ENCODE assay signal across 9 mouse cellular contexts in the genomic region with DNA sequence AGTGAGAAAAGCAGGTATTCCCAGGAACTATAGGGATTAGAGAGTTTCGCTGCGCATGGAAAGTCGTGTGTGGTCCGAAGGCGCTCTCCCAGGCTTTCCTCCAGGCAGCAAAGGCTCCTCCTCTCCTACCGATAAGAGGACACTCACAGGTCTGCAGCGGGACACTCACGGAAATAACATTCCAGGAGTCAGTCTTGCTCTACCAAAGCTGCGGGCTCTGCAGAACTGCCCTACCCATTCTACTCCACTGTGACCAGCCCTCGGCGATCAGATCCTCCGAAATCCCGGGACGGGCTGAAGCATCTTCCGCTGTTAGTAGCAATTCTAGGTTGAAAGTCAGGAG. TPM values are rescaled to one million over a fixed set of nuclear protein-coding genes. Genes with fewer than 3 reads are reported as not detected.
DNase-seq lines count a peak whose midpoint lies in the region; ATAC-seq and TF ChIP-seq lines count a peak whose summit lies in the region.
"Had no signal": no experiment of that assay in that cellular context is flagged by ENCODE, and none has a peak within 500 bp of the region (broad histone marks: within the 10 kb centered on the region; RNA-seq: fewer than 3 reads in every experiment).

No protein-coding gene starts in this region.

- no peaks in the 10 kb centered on the region for H3K9me3 ChIP-seq in erythroblast, embryonic 14.5 days (ENCODE audit: control insufficient read depth, low read length)
- H3K9me3 ChIP-seq in ES-E14 (ENCODE audit: control insufficient read depth, insufficient read depth, low read depth, low read length), result no peaks in the 10 kb centered on the region
- no peaks in the 10 kb centered on the region for H3K9me3 ChIP-seq in forebrain, embryonic 15.5 days
- H3K9me3 ChIP-seq in liver, embryonic 11.5 days (ENCODE audit: control insufficient read depth, low read length), result no peaks in the 10 kb centered on the region
- no peaks in the 10 kb centered on the region for H3K9me3 ChIP-seq in stomach, embryonic 15.5 days

- in situ Hi-C loops in ES-E14 (cut with MboI; ENCODE audit: low sequenced_read_pairs in 2 of 2, unreplicated experiment in 2 of 2), result no loop called here

- H3K4me1 ChIP-seq in erythroblast, embryonic 14.5 days (ENCODE audit: control insufficient read depth), result peaks cover 29% of the 10 kb centered on the region
- H3K4me1 ChIP-seq in ES-E14 (ENCODE audit: control insufficient read depth in 2 of 2, insufficient read depth in 2 of 2, low read length in 2 of 2, poor library complexity in 1 of 2), result no peaks in the 10 kb centered on the region
- H3K4me1 ChIP-seq in forebrain, embryonic 15.5 days, result peaks cover 9% of the 10 kb centered on the region
- H3K4me1 ChIP-seq in liver, embryonic 11.5 days (replicated peaks; ENCODE audit: control insufficient read depth, insufficient read depth, low read length), result peaks cover 22% of the 10 kb centered on the region
- peaks cover 16% of the 10 kb centered on the region; the same call in 1 of the 2 replicates for H3K4me1 ChIP-seq in stomach, embryonic 15.5 days

- H3K36me3 ChIP-seq in erythroblast, embryonic 14.5 days (ENCODE audit: control insufficient read depth), result no peaks in the 10 kb centered on the region
- no peaks in the 10 kb centered on the region for H3K36me3 ChIP-seq in ES-E14 (ENCODE audit: control insufficient read depth, insufficient read depth, low read length, poor library complexity, severe bottlenecking)
- no peaks in the 10 kb centered on the region for H3K36me3 ChIP-seq in forebrain, embryonic 15.5 days
- no peaks in the 10 kb centered on the region for H3K36me3 ChIP-seq in liver, embryonic 11.5 days (ENCODE audit: control insufficient read depth, insufficient read depth, low read length)
- no peaks in the 10 kb centered on the region for H3K36me3 ChIP-seq in stomach, embryonic 15.5 days

- no peak for DNase-seq in ES-E14 (ENCODE audit: low read depth, low spot score)
- DNase-seq in liver, embryonic 11.5 days (ENCODE audit: low spot score), result peak; percentile 47
- DNase-seq in right cerebral cortex, adult 2 months (ENCODE audit: low spot score in 2 of 2), result no peak
- DNase-seq in ovary, postnatal 10 days (ENCODE audit: low spot score), result no peak

- no peak overlapping the region for H3K27ac ChIP-seq in ES-E14 (ENCODE audit: insufficient read depth, low read depth, low read length, poor library complexity, severe bottlenecking)
- no peak overlapping the region for H3K27ac ChIP-seq in forebrain, embryonic 15.5 days (replicated peaks)
- H3K27ac ChIP-seq in liver, embryonic 11.5 days (ENCODE audit: low read depth, low read length), result no peak overlapping the region
- H3K27ac ChIP-seq in stomach, embryonic 15.5 days, result peak overlapping the region; percentile 36; the same call in 1 of the 2 replicates

- ATAC-seq in erythroblast, adult 5-6 weeks (replicated peaks; ENCODE audit: low FRiP score, poor library complexity, severe bottlenecking), result no peak
- ATAC-seq in forebrain, embryonic 15.5 days (replicated peaks), result no peak
- 0 out of 2 replicates have a peak, but pooled peaks have one; percentile 15 for ATAC-seq in liver, embryonic 11.5 days (replicated peaks; ENCODE audit: low FRiP score)
- no peak for ATAC-seq in stomach, embryonic 15.5 days (ENCODE audit: insufficient read depth, low FRiP score, low read depth)

- H3K9ac ChIP-seq in ES-E14 (ENCODE audit: insufficient read depth, low read depth, low read length, poor library complexity, severe bottlenecking), result no peak overlapping the region
- H3K9ac ChIP-seq in forebrain, embryonic 15.5 days (replicated peaks), result peak overlapping the region; percentile 36
- H3K9ac ChIP-seq in liver, embryonic 11.5 days (ENCODE audit: low read depth, low read length), result peak overlapping the region; percentile 17; the same call in 1 of the 2 replicates
- H3K9ac ChIP-seq in stomach, embryonic 15.5 days, result peak overlapping the region; percentile 36; the same call in 1 of the 2 replicates

- WGBS in forebrain, embryonic 15.5 days, result 3% methylated on average over 15 of the region's 15 CpGs
- 2% methylated on average over 15 of the region's 15 CpGs for WGBS in liver, embryonic 11.5 days
- 2% methylated on average over 15 of the region's 15 CpGs for WGBS in stomach, embryonic 15.5 days

- H3K4me2 ChIP-seq in forebrain, embryonic 15.5 days (replicated peaks), result peak overlapping the region; percentile 56
- H3K4me2 ChIP-seq in liver, embryonic 11.5 days, result peak overlapping the region; percentile 89
- H3K4me2 ChIP-seq in stomach, embryonic 15.5 days, result peak overlapping the region; percentile 79

- peaks cover 58% of the 10 kb centered on the region for H3K27me3 ChIP-seq in erythroblast, embryonic 14.5 days (ENCODE audit: control insufficient read depth)
- H3K27me3 ChIP-seq in forebrain, embryonic 15.5 days, result peaks cover 37% of the 10 kb centered on the region
- H3K27me3 ChIP-seq in liver, embryonic 11.5 days (replicated peaks; ENCODE audit: control insufficient read depth, insufficient read depth, low read length), result peaks cover 32% of the 10 kb centered on the region
- H3K27me3 ChIP-seq in stomach, embryonic 15.5 days (replicated peaks), result 0 out of 2 replicates have a peak, but pooled peaks cover 3% of the 10 kb centered on the region

- peak overlapping the region; percentile 47 for H3K4me3 ChIP-seq in erythroblast, embryonic 14.5 days (replicated peaks)
- peak overlapping the region; percentile 41 to 72 for H3K4me3 ChIP-seq in ES-E14 (ENCODE audit: insufficient read depth in 1 of 2, low read depth in 1 of 2, low read length in 2 of 2, poor library complexity in 1 of 2, severe bottlenecking in 1 of 2)
- H3K4me3 ChIP-seq in forebrain, embryonic 15.5 days, result peak overlapping the region; percentile 36
- peak overlapping the region; percentile 43 for H3K4me3 ChIP-seq in liver, embryonic 11.5 days (ENCODE audit: low read depth, low read length)
- peak overlapping the region; percentile 42 for H3K4me3 ChIP-seq in stomach, embryonic 15.5 days (replicated peaks)

TF ChIP-seq in ES-E14, 5 proteins besides CTCF, POLR2A, EP300 and RAD21:
- TF ChIP-seq ZNF384 (IDR thresholded peaks at IDR 0.05; ENCODE audit: low read depth, low read length), result no peak
- TF ChIP-seq MAFK (IDR thresholded peaks at IDR 0.05; ENCODE audit: insufficient read depth, low read depth, low read length), result no peak
- TF ChIP-seq HCFC1 (IDR thresholded peaks at IDR 0.05; ENCODE audit: borderline replicate concordance, insufficient read depth, low read length), result no peak
- no peak for TF ChIP-seq ZC3H11A (IDR thresholded peaks at IDR 0.05; ENCODE audit: borderline replicate concordance, low read depth, low read length)
- TF ChIP-seq CHD2 (IDR thresholded peaks at IDR 0.05; ENCODE audit: low read depth, low read length), result no peak

RNA-seq across cellular contexts. Expression of a gene that starts 2.6 kb away (rescaled TPM):
- not detected in 2 replicates for polyA plus RNA-seq in erythroblast, embryonic 14.5 days (2012)
- not detected in 2 replicates for total RNA-seq in erythroblast, adult 5-6 weeks (2015; ENCODE audit: low replicate concordance)
- 1.8 and 3.7 TPM in 2 replicates for total RNA-seq in erythroblast, adult 5-6 weeks (2017; ENCODE audit: low replicate concordance)
- not detected in 2 replicates for total RNA-seq in ES-E14 (2012; rRNA removed)
- 0.66 and 1.0 TPM in 2 replicates for polyA plus RNA-seq in forebrain, embryonic 15.5 days (2015; fragmentation: Nextera tagmentation; extraction: Ambion mirVana)
- polyA plus RNA-seq in liver, embryonic 11.5 days (2014; fragmentation: Nextera tagmentation; extraction: Ambion mirVana), result 10.9 and 11.4 TPM in 2 replicates
- polyA plus RNA-seq in stomach, embryonic 15.5 days (2015; fragmentation: Nextera tagmentation; extraction: Ambion mirVana), result 24.4 and 26.2 TPM in 2 replicates
- polyA plus RNA-seq: C2C12 had no signal

RNA-seq across cellular contexts. Expression of a gene that starts 19.8 kb away (rescaled TPM):
- 0.02 and 0.13 TPM in 2 replicates for polyA plus RNA-seq in erythroblast, embryonic 14.5 days (2012)
- 2.9 TPM in 1 of 2 replicates, not detected in the other for total RNA-seq in erythroblast, adult 5-6 weeks (2015; ENCODE audit: low replicate concordance)
- total RNA-seq in erythroblast, adult 5-6 weeks (2017; ENCODE audit: low replicate concordance), result 0.26 and 0.98 TPM in 2 replicates
- total RNA-seq in ES-E14 (2012; rRNA removed), result 3.8 and 6.2 TPM in 2 replicates
- polyA plus RNA-seq in forebrain, embryonic 15.5 days (2015; fragmentation: Nextera tagmentation; extraction: Ambion mirVana), result 17.8 and 21.4 TPM in 2 replicates
- polyA plus RNA-seq in liver, embryonic 11.5 days (2014; fragmentation: Nextera tagmentation; extraction: Ambion mirVana), result 18.1 and 19.0 TPM in 2 replicates
- 18.0 and 21.9 TPM in 2 replicates for polyA plus RNA-seq in stomach, embryonic 15.5 days (2015; fragmentation: Nextera tagmentation; extraction: Ambion mirVana)

RNA-seq across cellular contexts. Expression of a gene that starts 48.3 kb away (rescaled TPM):
- 0.49 and 0.81 TPM in 2 replicates for polyA plus RNA-seq in erythroblast, embryonic 14.5 days (2012)
- 11.1 and 13.2 TPM in 2 replicates for total RNA-seq in erythroblast, adult 5-6 weeks (2015; ENCODE audit: low replicate concordance)
- total RNA-seq in erythroblast, adult 5-6 weeks (2017; ENCODE audit: low replicate concordance), result 12.7 and 18.4 TPM in 2 replicates
- 5.9 and 6.7 TPM in 2 replicates for total RNA-seq in ES-E14 (2012; rRNA removed)
- 13.5 and 14.5 TPM in 2 replicates for polyA plus RNA-seq in forebrain, embryonic 15.5 days (2015; fragmentation: Nextera tagmentation; extraction: Ambion mirVana)
- 2.6 and 3.0 TPM in 2 replicates for polyA plus RNA-seq in liver, embryonic 11.5 days (2014; fragmentation: Nextera tagmentation; extraction: Ambion mirVana)
- polyA plus RNA-seq in stomach, embryonic 15.5 days (2015; fragmentation: Nextera tagmentation; extraction: Ambion mirVana), result 2.3 and 2.8 TPM in 2 replicates

RNA-seq across cellular contexts. Expression of a gene that starts 57.5 kb away (rescaled TPM):
- 1.2 and 2.9 TPM in 2 replicates for polyA plus RNA-seq in erythroblast, embryonic 14.5 days (2012)
- 13.0 and 18.1 TPM in 2 replicates for total RNA-seq in erythroblast, adult 5-6 weeks (2015; ENCODE audit: low replicate concordance)
- 50.3 and 62.6 TPM in 2 replicates for total RNA-seq in erythroblast, adult 5-6 weeks (2017; ENCODE audit: low replicate concordance)
- 42.5 and 51.4 TPM in 2 replicates for total RNA-seq in ES-E14 (2012; rRNA removed)
- 54.5 and 54.9 TPM in 2 replicates for polyA plus RNA-seq in forebrain, embryonic 15.5 days (2015; fragmentation: Nextera tagmentation; extraction: Ambion mirVana)
- polyA plus RNA-seq in liver, embryonic 11.5 days (2014; fragmentation: Nextera tagmentation; extraction: Ambion mirVana), result 94.5 and 95.4 TPM in 2 replicates
- polyA plus RNA-seq in stomach, embryonic 15.5 days (2015; fragmentation: Nextera tagmentation; extraction: Ambion mirVana), result 55.1 and 58.3 TPM in 2 replicates

Comparison
In these comparisons a context has a peak if more than half of its experiments do, and no peak if none do; other contexts are left out.
1. RNA of a gene that starts 19.8 kb away (polyA plus RNA-seq): 18.1 to 19.0 TPM in liver, embryonic 11.5 days, 18.0 to 21.9 TPM in stomach, embryonic 15.5 days and 17.8 to 21.4 TPM in forebrain, embryonic 15.5 days; 0.02 to 0.13 TPM in erythroblast, embryonic 14.5 days; every median in the first group is over 10 times any median in the second.
2. Peak in every context shown above with its lines, with median percentiles within 50 percentile points of each other: H3K4me3 ChIP-seq and H3K4me2 ChIP-seq.